Mouse (Mus musculus) liver, embryonic 15.5 days (tissue): ENCODE results near the gene Aifm1. TPM values are rescaled to one million over a fixed set of nuclear protein-coding genes. Genes with fewer than 3 reads are reported as not detected.

Experiments
- ATAC-seq: fragments of 200-750 bp; cut with Nextera tagmentation; 2 replicates; pipeline ENCODE4 v1.8.0; 2017; ENCODE audit warnings: moderate number of reproducible peaks, mild to moderate bottlenecking, moderate library complexity; ENCODE audit not compliant: insufficient read depth
- H3K27ac ChIP-seq: fragments of 300-500 bp; sonication (generic); replicated peaks from 2 replicates; pipeline ENCODE4 v1.5.1; 2015; ENCODE audit warnings: mild to moderate bottlenecking, inconsistent platforms
- H3K27me3 ChIP-seq: fragments of 300-500 bp; sonication (generic); 2 replicates; pipeline ENCODE4 v1.6.1; 2015; ENCODE audit warnings: mild to moderate bottlenecking, inconsistent platforms
- H3K36me3 ChIP-seq: fragments of 300-500 bp; sonication (generic); replicated peaks from 2 replicates; pipeline ENCODE4 v1.6.1; 2015; ENCODE audit warnings: moderate library complexity, mild to moderate bottlenecking, inconsistent platforms
- H3K4me1 ChIP-seq: fragments of 300-500 bp; sonication (generic); replicated peaks from 2 replicates; pipeline ENCODE4 v1.6.1; 2015; ENCODE audit warnings: inconsistent platforms
- H3K4me2 ChIP-seq: fragments of 300-500 bp; sonication (generic); 2 replicates; pipeline ENCODE4 v1.6.1; 2015; ENCODE audit warnings: moderate library complexity, mild to moderate bottlenecking, inconsistent platforms
- H3K4me3 ChIP-seq: fragments of 300-500 bp; sonication (generic); replicated peaks from 2 replicates; pipeline ENCODE4 v1.5.1; 2015; ENCODE audit warnings: mild to moderate bottlenecking, inconsistent platforms
- H3K9ac ChIP-seq: fragments of 300-500 bp; sonication (generic); 2 replicates; pipeline ENCODE4 v1.6.1; 2015; ENCODE audit warnings: moderate library complexity, mild to moderate bottlenecking, inconsistent platforms
- H3K9me3 ChIP-seq: fragments of 300-500 bp; sonication (generic); replicated peaks from 2 replicates; pipeline ENCODE4 v1.6.1; 2016; ENCODE audit warnings: inconsistent platforms
- WGBS: fragments of 180-500 bp; shearing (Covaris S2); methylation state at CpG from one replicate; pipeline ENCODE4 v1.1.7; 2015; ENCODE audit warnings: mixed read lengths; ENCODE audit not compliant: insufficient replicate concordance; 5-methylcytosine and 5-hydroxymethylcytosine counted together
- polyA plus RNA-seq: library from polyadenylated mRNA; unstranded; fragments of >200 nt; fragmentation: Nextera tagmentation; extraction: Ambion mirVana; gene quantifications from 2 replicates; pipeline ENCODE4 v1.2.1, GENCODE M21; 2015

Gene Aifm1
- 55.5 and 59.5 TPM in 2 replicates for polyA plus RNA-seq

- WGBS = 15% methylated on average over 45 of the region's 45 CpGs
- no peaks in the 10 kb centered on the region for H3K36me3 ChIP-seq
- ATAC-seq = peak; percentile 99
- H3K4me1 ChIP-seq = peaks cover 10% of the 10 kb centered on the region
- H3K4me2 ChIP-seq = peak within 1 kb of the TSS; percentile 73
- peak within 1 kb of the TSS; percentile 66 for H3K27ac ChIP-seq
- peak within 1 kb of the TSS; percentile 62 for H3K9ac ChIP-seq
- peak within 1 kb of the TSS; percentile 70 for H3K4me3 ChIP-seq
- H3K27me3 ChIP-seq = peaks cover 1% of the 10 kb centered on the region; the same call in 1 of the 2 replicates
- no peaks in the 10 kb centered on the region for H3K9me3 ChIP-seq
Observed at GRCm38 (mm10) chrX:48513166-48513807, at the start of gene Aifm1. Gene Aifm1, minus strand, starts transcription at chrX:48513563.

- Histone ChIP-seq H3K9ac (no peak overlapping the region), H3K36me3 (no peaks in the 10 kb centered on the region), H3K4me3 (no peak overlapping the region), H3K4me2 (no peak overlapping the region), H3K4me1 (no peaks in the 10 kb centered on the region), H3K27me3 (no peaks in the 10 kb centered on the region), H3K9me3 (no peaks in the 10 kb centered on the region), H3K27ac (no peak overlapping the region)
- no peak for ATAC-seq
- 42% methylated on average over 3 of the region's 3 CpGs for whole genome bisulfite sequencing
Observed at GRCm38 (mm10) chrX:48532175-48532574, 18.8 kb upstream of the Aifm1 start.

GRCm38 (mm10) chrX:48526435-48526834, 13.1 kb upstream of the Aifm1 start:
- Histone ChIP-seq H3K36me3 (no peaks in the 10 kb centered on the region), H3K4me1 (no peaks in the 10 kb centered on the region), H3K9ac (no peak overlapping the region), H3K27ac (no peak overlapping the region), H3K9me3 (no peaks in the 10 kb centered on the region), H3K4me2 (no peak overlapping the region), H3K4me3 (no peak overlapping the region), H3K27me3 (no peaks in the 10 kb centered on the region; the same call in 1 of the 2 replicates)
- ATAC-seq = no peak
- WGBS = 10% methylated on average over 3 of the region's 3 CpGs

- H3K4me3 ChIP-seq = no peak overlapping the region
- no peak for ATAC-seq
- H3K9ac ChIP-seq = no peak overlapping the region
- 50% methylated on average over 8 of the region's 8 CpGs for WGBS
- H3K4me1 ChIP-seq = no peaks in the 10 kb centered on the region
- no peaks in the 10 kb centered on the region; the same call in 1 of the 2 replicates for H3K27me3 ChIP-seq
- H3K36me3 ChIP-seq = no peaks in the 10 kb centered on the region
- no peak overlapping the region for H3K4me2 ChIP-seq
- no peak overlapping the region for H3K27ac ChIP-seq
- H3K9me3 ChIP-seq = no peaks in the 10 kb centered on the region
Observed at GRCm38 (mm10) chrX:48525866-48526265, 12.5 kb upstream of the Aifm1 start.

- H3K4me3 ChIP-seq = no peak overlapping the region
- no peaks in the 10 kb centered on the region for H3K4me1 ChIP-seq
- H3K9me3 ChIP-seq = no peaks in the 10 kb centered on the region
- no peak overlapping the region for H3K9ac ChIP-seq
- WGBS = 46% methylated on average over 1 of the region's 1 CpGs
- no peak for ATAC-seq
- no peak overlapping the region for H3K27ac ChIP-seq
- H3K4me2 ChIP-seq = no peak overlapping the region
- no peaks in the 10 kb centered on the region for H3K36me3 ChIP-seq
- H3K27me3 ChIP-seq = peaks cover 4% of the 10 kb centered on the region; the same call in 1 of the 2 replicates
Observed at GRCm38 (mm10) chrX:48525332-48525731, 12.0 kb upstream of the Aifm1 start.

- 36% methylated on average over 3 of the region's 3 CpGs for WGBS
Observed at GRCm38 (mm10) chrX:48523512-48523911, 10.1 kb upstream of the Aifm1 start.

GRCm38 (mm10) chrX:48521651-48522050, 8.3 kb upstream of the Aifm1 start:
- Histone ChIP-seq H3K27ac (no peak overlapping the region), H3K4me3 (no peak overlapping the region), H3K27me3 (peaks cover 25% of the 10 kb centered on the region), H3K9ac (no peak overlapping the region), H3K4me1 (no peaks in the 10 kb centered on the region), H3K9me3 (no peaks in the 10 kb centered on the region), H3K4me2 (no peak overlapping the region), H3K36me3 (no peaks in the 10 kb centered on the region)
- 57% methylated on average over 3 of the region's 3 CpGs for WGBS
- ATAC-seq = no peak

More at GRCm38 (mm10) chrX:48523512-48523911, 10.1 kb upstream of the Aifm1 start:
- Histone ChIP-seq H3K4me3 (no peak overlapping the region), H3K9me3 (no peaks in the 10 kb centered on the region), H3K27me3 (peaks cover 21% of the 10 kb centered on the region), H3K4me2 (no peak overlapping the region), H3K9ac (no peak overlapping the region), H3K27ac (no peak overlapping the region), H3K36me3 (no peaks in the 10 kb centered on the region), H3K4me1 (no peaks in the 10 kb centered on the region)
- ATAC-seq = no peak

- H3K9me3 ChIP-seq = no peaks in the 10 kb centered on the region
- H3K36me3 ChIP-seq = no peaks in the 10 kb centered on the region
- 23% methylated on average over 20 of the region's 20 CpGs for WGBS
- H3K4me2 ChIP-seq = peak overlapping the region; percentile 62
- H3K27me3 ChIP-seq = peaks cover 25% of the 10 kb centered on the region
- H3K27ac ChIP-seq = no peak overlapping the region
- no peak for ATAC-seq
- H3K4me3 ChIP-seq = peak overlapping the region; percentile 34
- no peak overlapping the region for H3K9ac ChIP-seq
- no peaks in the 10 kb centered on the region for H3K4me1 ChIP-seq
Observed at GRCm38 (mm10) chrX:48519549-48520085, 6.3 kb upstream of the Aifm1 start.

GRCm38 (mm10) chrX:48518808-48519548, 5.6 kb upstream of the Aifm1 start, which contains the start of gene Rab33a:
Gene Rab33a, plus strand, starts transcription at chrX:48519285.
- 11% methylated on average over 33 of the region's 33 CpGs for WGBS

GRCm38 (mm10) chrX:48518211-48518807, 4.9 kb upstream of the Aifm1 start:
- no peaks in the 10 kb centered on the region for H3K36me3 ChIP-seq
- peaks cover 4% of the 10 kb centered on the region; the same call in 1 of the 2 replicates for H3K4me1 ChIP-seq
- 35% methylated on average over 15 of the region's 15 CpGs for WGBS
- H3K9me3 ChIP-seq = no peaks in the 10 kb centered on the region
- ATAC-seq = no peak
- H3K4me3 ChIP-seq = peak overlapping the region; percentile 34
- H3K9ac ChIP-seq = no peak overlapping the region
- H3K4me2 ChIP-seq = peak overlapping the region; percentile 62
- no peak overlapping the region for H3K27ac ChIP-seq
- H3K27me3 ChIP-seq = peaks cover 25% of the 10 kb centered on the region

More at GRCm38 (mm10) chrX:48518808-48519548, 5.6 kb upstream of the Aifm1 start, which contains the start of gene Rab33a:
- H3K36me3 ChIP-seq = no peaks in the 10 kb centered on the region
- H3K4me2 ChIP-seq = peak within 1 kb of the TSS; percentile 62
- H3K27me3 ChIP-seq = peaks cover 25% of the 10 kb centered on the region
- ATAC-seq = no peak
- peak within 1 kb of the TSS; percentile 34 for H3K4me3 ChIP-seq
- no peak within 1 kb of the TSS for H3K27ac ChIP-seq
- no peaks in the 10 kb centered on the region for H3K9me3 ChIP-seq
- H3K9ac ChIP-seq = no peak within 1 kb of the TSS; the same call in 1 of the 2 replicates
- H3K4me1 ChIP-seq = peaks cover 4% of the 10 kb centered on the region; the same call in 1 of the 2 replicates
